Mouse (Mus musculus) c-Kit-positive CD71-negative TER-119-negative erythroid progenitor cells, embryonic 14.5 days (primary cell): Measurements from ENCODE around the gene Slc12a7.
"Not testable (repeated sequence)": the region's sequence is repeated elsewhere in the genome, so short reads cannot be mapped to it uniquely, and the experiment has no call there.

Experiments used
- DNase-seq: peaks from one replicate; pipeline ENCODE4 v3.0.0-alpha.2; 2013; ENCODE audit warnings: low read depth

Gene Slc12a7

DNA sequence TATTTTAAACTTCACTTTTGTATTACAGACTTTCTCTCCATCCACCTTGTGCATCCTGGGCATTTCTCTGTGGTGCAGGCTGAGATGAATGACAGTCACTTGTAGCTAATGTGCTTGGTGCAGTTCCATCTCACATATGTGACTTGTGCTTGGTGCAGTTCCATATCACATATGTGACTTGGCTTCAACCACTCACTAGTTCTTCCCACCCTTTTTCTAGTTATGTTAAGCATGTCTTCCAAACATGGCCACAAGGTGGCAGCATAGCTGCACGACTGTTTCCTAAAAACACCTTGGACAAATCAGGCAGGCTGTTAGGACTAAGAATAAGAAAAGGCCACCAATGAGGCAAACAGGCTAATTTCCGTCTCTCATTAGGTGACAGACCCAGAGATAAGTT lies 14.7 kb upstream of the Slc12a7 start:
- peak; percentile 73 for DNase-seq

DNA sequence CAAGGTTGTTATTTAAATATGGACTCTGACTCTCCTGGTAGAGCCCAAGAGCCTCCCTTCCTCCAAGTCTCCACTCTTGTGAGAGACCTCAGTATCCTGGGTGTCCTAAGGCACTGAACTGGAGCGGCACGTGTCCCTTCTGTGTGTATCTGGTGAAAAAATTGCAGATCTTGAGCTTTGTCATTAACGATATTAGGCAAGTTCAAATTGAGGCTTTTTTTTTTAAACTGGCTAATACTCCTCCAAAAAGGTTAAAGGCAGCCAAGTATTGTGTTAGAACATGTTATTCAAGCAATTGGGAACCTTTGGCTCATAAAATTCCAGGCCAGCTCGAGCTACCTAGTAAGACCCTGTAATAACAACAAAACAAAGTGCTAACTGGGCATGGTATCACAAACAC lies 12.7 kb upstream of the Slc12a7 start:
- DNase-seq, result no peak

DNA sequence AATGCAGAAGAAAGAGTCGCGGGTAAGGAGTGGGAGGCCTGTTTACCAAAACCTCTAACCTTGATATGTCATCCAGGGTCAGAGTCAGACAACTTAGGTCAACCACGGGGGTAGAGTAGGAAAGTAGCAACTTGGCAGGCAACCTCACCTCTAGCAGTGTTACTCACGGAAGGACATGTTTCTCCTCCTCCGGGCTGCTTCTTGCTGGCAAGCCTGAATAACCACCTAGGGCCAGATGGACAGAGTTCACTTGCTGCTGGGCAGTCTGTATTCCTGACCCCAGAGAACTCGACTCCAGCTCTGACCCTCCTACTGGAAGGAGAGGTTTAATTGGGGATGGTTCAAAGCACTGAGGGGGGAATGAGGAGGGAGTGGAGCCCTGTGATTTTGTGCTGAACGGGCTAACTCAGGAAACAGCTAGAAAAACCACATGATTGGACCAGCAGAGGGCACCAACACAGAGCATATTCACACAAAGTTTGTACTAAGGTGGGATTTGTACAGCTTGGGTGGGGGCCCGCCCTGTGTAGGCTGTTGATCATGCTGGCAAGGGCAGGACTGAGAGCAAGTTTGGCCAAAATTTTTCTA lies 9.7 kb upstream of the Slc12a7 start:
- DNase-seq, result no peak

DNA sequence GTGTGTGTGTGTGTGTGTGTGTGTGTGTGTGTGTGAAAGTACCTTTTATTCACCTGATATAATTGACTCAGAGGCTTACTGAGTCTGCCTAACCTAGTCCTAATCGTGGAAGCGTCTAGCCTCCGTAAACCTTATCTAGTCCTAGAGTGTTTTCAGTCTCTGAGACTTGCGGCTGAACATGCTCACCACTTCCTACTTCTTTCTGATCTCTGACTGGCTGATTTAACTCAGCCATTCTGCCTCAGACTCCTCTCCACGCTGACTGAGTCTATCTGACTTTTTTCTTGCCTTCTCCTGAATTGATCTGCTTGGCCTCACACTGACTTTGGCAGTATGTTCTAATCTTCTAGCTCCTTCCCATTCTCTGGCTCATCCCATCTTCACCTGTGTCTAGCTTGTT lies 7.6 kb upstream of the Slc12a7 start:
- no peak for DNase-seq

DNA sequence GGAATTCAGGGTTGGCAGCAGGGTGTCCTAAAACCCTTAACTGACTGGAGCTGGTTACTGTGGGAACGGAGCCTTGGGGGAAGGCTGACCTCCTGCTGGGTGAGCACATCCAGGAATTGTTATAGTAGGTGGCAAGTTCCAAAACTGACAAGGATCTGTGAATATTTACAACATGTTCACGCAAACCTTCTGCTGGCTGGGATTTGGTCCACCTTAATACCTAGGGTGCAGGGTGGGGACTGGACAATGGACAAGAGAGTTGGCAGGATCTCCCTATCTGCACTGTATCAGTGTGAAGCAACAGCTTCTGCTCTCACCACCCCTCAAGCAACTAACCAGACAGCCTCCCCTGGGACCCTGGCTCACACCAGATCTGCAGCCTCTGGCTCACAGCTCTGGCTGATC lies 5.3 kb upstream of the Slc12a7 start:
- DNase-seq, result no peak

DNA sequence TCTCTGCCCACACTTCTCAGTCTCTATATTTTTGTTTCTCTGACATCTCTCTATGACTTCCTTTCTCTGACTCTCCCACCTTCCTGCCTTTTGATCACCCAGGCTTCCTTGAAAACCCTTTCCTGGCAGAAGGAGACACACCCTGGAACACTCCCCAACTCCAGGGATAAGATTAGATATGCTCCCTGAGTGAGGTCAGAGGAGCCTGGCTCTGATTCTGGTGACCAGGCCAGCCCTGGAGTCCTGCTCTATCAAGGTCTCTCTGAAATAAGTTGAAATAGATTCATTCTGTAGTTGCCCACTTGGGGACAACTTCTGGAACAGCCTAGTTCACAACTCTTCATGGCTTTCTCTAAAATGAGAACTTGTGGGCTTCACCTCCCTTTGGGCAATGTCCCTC lies 4.3 kb upstream of the Slc12a7 start:
- DNase-seq, result no peak

DNA sequence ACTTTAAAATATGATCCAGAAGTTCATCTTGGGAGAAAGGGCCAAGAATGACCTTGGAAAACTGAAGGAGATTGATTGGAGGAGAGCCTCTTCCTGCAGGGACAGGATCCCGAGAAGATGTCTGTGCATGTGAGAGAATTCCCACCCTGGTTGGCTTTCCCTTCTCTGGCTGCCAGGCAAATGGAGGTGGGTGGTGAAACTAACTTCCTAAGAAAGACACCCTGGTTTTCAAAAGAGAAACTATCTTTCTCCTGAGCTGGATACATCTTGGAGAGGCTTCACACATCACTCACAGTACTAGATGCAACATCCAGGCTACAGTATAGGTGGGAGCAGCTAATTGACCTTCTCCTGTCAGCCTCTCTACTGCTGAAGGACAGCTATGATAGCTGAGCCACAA lies 2.0 kb upstream of the Slc12a7 start:
- DNase-seq, result no peak

DNA sequence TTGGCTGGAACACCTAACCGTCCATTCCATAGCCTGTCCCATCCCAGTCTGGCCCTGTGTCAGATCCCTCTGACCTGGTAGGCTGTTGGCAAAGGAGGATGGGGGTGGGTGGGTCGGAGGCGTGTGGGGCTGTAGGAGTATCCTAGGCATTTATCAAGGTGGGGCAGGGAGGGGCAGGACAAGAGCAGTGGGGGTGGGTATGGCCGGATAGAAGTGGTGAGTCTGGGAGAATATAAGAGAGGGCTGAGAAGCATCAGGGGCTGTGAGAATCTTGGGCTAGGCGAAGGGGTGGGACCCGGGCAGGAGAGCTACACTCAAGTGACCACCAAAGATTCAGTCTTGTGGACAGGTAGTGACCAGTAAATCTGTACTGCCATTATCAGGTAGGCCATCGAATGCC lies 659 bp upstream of the Slc12a7 start:
- DNase-seq, result no peak

DNA sequence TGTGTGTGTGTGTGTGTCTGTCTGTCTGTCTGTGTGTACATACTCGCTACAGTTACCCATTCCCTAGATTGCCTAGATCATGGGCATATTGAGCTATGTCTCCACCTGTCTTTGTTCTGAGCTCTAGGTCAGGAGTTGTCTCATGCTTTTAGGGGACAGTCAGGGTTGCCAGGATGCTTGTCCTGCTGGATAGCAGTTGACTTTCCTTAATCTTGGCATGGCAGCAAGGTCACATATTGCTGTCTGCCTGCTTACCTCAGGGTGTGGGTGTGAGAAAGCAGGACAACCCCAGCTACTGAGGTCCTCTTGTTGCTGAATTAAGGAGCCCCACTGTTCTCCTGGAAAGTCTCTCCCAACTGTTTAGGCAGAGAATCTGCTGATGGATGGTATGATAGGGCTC lies 1.5 kb downstream of the Slc12a7 start:
- DNase-seq, result no peak

DNA sequence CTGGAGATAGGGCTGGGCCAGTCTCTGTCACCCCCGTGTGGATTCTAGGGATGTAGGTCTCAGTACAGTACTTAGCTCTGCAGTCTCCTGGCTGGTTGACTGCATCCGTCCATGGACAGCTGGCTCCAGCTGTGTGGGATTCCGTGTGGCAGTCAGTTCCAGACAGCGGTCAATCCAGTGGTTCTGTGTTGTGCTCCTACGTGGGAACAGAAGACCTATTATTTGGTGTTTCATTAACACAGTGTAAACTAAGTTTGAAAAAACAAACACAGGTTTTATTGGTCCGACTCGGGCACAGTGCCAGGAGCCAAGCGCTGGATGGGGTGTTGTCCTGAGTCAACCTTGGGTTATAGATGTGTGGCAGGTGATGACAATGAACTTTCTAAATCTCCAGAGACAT lies 2.4 kb downstream of the Slc12a7 start:
- no peak for DNase-seq

DNA sequence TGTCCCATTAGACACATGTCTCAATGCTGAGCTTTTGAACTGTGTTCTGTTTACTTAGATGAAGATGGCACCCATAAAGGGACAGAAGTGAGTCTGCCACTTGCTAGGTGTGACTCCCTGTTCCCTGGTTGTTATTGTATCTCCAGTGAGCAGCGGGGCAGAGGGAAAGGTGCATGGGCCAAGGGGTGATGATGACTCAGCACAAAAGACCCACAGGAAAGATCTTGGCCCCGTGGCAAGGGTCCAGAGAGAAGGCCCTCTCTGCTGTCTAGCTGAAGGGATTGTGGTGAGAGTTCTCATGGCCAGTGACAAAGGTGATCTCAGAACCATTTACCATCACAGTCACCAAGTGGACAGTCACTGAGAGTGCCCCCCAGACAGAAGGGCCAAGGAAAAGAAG lies 3.0 kb downstream of the Slc12a7 start:
- DNase-seq, result no peak

DNA sequence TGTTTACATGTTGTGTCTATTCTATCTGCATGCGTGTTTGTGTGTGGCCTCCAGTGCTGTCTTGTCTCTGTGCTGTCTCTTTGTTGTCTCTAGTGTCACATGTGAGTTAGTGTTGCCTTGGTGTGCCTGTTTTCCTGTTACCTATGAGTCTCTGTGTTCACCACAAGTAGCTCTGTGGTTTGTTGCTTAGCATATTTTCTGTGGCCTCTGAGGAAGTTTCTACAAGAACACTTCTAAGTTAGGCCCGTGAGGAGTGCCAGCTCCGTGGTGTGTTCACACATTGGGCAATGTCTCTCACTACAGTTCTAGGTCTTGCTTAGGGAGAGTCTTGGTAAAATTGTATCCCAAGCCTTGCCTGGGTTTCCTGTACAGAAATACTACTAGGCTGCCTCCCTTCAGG lies 4.0 kb downstream of the Slc12a7 start:
- DNase-seq, result no peak

DNA sequence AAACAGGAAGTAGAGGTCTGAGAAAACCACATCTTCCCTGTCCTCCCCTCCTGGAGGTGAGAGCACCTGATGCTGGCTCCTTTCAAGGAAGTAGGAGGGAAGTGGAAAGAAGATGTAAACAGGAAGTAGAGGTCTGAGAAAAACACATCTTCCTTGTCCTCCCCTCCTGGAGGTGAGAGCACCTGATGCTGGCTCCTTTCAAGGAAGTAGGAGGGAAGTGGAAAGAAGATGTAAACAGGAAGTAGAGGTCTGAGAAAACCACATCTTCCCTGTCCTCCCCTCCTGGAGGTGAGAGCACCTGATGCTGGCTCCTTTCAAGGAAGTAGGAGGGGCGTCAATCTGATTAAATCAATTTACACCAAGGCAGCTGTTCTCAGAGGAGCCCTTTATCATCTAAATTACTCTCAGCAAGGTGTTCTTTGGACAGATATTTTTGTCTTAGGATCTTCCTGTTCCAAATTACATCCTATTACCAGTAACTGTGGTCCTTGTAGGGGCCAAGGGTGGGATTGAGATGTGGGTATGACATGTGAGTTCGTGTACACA lies 7.6 kb downstream of the Slc12a7 start:
- DNase-seq, result not testable (repeated sequence)

DNA sequence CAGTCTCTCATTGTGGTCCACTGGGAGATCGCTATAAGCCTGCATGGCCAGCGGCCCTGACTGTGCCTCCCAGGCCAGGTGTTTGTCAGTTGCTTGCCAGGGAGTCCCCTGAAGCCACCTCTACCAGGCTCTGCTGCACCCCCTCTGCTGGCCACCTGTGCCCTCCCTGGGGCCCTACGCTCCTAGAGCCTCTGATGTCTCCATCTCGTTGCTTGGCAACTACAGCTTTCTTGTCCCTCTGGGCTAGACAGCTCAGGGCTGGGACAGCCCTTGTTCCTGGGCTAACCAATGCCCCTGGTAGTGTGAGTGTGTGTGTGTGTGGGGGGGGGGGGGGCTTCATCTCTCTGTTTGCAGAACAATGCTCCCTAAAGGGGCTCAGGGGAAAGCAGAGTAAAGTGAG lies 10.1 kb downstream of the Slc12a7 start:
- no peak for DNase-seq

DNA sequence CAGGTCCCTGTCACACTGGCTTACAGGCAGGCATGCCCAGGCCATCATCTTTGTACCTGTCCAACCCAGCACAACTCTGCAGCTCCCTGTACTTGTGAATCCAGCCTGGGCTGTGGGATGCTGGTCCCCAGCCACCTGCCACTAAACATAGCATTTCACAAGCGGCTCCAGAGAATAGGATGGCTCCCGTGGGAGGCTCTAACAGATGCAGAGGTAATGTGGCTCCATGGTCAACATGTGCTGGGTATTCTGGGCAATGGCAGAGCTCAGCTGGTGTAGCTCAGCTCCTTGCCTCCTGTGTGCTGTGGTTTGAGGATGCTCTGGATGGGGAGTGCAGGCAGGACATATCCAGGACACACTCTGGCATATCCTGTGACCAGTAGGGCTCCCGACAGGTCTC lies 10.8 kb downstream of the Slc12a7 start:
- DNase-seq, result no peak

DNA sequence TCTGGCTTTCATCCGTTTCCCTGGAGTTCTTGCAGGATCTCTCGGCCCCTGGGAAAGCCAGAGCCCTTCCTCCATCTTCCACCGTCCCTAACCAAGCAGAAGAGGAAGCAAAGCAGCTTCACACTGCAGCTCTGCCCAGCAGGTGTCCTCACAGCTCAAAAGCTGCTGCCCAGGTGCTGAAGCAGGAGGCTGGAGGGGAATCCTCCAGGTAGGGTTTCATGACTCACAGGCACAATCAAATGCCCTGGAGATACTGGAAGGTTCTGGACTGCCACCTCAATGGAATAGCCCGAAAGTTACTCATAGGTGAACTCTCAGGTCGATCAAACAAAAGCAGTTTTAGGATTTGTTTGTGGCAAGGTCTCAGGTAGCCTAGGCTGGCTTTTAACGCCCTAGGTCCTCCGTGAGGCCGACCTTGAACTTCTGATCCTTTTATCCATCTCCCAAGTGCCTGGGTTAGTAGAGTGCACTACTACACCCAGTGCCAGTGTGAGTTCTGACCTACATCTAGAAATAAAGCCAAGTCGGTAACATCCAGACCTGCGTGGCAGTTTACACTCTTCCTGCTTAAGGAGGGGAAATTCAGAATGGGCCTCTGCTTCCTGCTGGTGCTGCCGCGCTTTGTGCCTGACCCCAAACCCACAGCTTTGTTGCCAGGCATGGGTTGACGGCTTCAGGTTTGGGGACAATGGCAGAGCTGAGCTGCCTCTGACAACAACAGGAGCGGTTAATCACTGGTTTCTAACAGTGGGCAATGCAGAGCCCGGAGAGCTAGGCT lies 16.0 kb downstream of the Slc12a7 start:
- DNase-seq, result no peak

DNA sequence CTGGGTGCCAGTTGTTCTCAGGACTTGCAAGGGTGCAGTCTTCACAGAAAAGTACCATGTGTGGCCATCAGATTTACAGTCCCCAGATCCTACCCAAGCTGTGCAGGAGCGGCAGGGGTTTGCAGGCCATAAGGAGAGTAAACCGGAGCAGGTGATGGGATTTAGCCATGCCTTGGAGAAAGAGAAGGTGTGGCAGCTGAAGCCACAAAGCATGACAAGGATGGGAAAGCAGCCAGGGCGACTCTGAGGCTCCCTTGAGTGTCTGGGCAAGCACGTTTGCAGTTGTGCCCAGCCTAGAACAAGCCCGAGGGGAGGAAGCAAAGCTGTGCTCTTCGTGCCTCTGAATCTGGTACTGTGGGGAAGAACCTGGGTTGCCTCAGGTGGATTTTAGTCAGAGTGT lies 17.5 kb downstream of the Slc12a7 start:
- no peak for DNase-seq

DNA sequence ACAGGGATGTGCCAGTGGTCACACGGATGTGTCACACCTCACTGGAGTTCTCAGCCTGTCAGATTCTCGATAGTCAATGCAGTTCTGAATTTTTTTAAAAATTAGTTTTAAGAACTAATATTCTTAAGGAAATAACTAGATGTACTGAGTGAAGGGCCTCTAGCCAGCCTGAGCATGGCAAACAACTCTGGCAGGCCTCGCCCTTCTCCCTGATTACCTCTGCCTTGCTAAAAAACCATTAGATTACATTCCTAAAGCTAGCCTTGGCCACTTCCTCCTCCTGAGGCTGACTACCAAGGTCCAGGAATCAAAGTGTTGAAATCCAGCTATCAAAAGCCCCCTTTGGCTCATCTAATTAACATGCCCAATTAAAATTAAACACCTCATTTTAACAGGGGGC lies 18.4 kb downstream of the Slc12a7 start:
- DNase-seq, result no peak

DNA sequence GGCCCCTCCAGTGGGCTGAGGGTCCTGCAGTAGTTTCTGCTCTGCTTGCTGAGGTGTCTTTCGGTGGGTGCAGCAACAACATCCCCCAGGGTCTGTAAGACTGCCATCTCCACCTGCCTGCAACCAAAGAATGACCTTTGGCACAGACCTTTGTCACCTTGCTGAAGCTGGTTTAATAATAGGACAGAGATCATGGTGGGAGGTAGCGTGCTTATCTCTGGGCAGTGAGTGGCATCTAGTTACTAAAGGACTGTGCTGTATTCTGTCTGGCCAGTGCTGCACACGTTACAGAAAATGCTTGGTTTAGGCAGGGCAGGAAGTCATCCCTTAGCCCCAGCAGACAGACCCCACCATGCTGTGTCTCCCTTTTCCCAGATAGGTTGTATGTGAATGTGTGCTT lies 22.9 kb downstream of the Slc12a7 start:
- no peak for DNase-seq

DNA sequence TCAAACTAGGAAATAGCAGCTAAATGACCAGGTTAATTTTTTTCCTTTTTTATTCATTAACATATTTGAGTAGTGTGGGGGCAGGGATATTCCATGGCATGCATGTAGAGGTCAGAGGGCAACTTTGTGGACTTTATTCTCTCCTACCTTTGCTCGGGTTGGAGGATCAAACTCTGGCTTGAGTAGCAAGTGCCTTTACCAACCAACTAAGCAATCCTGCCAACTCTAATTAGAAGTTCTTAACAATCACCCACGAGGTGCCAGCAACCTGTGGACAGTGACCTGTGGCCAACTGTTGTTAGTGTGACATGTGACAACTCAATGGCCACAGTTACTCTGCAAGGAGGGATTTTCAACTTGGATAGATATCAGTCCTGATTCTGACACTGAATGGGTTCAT lies 24.0 kb downstream of the Slc12a7 start:
- DNase-seq, result no peak

DNA sequence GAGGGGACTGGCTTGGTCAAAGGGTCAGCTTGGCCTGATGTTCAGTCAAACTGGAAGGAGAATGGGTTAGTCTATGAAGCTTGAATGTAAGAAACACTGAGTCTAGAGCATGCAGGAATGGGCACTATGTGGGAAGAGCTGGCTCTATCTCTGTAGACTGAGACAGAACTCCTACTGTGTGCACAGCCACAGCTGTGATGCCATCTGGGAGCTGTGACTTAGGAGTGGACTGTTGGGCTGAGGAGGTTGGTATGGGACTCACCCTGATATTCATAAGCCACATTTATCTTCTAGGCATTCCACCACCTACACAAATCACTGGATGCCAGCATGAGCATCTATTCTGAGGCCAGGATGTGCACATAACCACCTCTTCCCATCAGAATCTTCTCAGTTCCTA lies 24.5 kb downstream of the Slc12a7 start:
- no peak for DNase-seq

DNA sequence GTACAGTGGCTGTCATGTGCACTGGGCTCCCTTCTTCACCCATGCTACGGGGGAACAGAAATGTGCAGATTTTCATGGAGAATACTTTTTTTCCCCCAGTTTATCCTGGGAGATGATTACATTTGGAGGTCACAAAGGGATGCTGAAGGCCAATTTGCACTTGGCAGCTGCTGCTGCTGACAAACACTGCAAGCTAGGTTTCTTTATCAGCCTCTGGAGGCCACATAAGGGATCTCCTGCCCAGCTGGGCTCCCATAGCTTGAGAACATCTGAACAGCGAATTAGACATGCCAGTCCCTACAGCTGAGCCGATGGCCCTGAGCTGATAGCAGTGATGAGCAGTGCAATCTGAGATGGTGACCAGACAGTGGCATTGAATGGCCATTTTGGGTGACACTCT lies 26.7 kb downstream of the Slc12a7 start:
- no peak for DNase-seq

DNA sequence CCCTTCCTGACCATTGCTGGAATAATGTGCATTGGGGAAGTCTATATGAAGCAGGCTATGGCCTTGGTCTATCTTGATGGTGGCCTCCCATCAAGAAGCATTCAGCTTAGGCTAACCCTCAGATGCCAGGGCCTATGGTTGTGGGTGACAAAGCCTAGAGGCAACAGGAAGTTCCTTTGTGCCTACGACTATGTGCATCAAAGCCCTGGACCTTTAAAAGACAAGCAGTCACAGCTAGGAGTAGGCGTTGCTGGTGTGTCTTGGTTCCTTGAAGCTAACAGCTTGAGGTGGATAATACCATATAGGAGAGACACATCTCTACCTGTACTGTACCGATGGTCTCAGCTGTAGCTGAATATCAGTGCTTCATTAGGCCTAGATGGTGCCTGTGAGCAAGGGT lies 27.2 kb downstream of the Slc12a7 start:
- DNase-seq, result no peak

DNA sequence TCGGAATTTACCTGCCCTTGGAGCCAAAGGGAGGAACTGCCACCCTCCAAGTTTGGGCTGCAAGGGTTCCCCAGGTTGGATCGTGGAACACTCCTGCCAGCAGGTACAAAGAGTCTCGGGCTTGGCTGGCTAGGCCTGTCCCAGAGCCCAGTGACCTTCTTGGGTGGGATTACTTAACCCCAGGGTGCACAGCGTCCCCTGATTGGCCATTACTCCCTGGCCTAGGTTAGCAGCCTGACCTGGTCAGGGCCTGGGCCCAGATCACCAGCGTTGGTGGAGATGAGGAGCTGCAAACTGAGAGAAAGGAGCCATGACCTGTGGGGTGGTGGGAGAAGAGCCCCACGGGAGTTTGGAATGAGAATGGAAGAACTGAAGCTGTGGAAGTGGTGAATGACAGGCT lies 30.0 kb downstream of the Slc12a7 start:
- DNase-seq, result no peak
